Mouse (Mus musculus): ENCODE measurements at regions not wholly inside any gene's neighbourhood (a gene's known extent, or its start where the extent isn't known, plus 50 kb on each side); places are given as distances from the start of the nearest gene placed in this dataset.
A peak's percentile ranks its signal among the peaks of the same experiment; 100 is the strongest.

DNA sequence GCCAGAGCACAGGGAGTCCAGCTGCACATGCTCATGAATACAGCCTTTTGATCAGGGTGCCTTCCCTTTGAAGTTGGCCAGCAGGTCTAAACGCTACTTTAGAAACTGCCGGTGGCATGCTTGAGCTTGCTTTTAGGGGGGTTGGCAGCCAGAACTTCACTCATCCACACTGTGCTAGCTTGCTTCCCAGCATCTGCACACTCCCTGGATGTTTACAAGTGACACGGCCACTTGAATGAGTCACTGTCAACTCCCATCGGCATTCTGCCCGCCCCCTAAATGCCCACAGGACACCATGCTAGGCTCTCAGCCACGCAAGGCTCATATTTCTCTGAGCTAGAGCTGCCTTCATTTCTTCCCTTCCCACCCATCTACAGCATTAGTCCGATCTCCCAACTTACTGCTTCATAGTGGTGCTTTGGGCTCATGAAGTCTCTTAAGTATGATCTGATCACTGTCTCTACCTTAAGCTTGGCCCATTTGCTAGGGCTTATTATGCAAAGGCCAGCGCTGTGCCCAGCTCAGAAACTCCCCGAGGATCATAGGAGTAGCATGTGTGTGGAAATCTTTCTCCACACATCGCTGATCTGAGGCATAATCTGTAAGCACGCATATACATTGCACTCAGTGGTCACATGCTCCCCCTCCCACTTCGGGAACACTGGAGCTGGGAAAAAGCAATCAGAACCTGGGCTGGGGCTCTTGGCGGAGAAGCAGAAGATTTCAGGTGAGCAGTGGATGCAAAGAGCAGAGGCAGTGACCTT is 112.1 kb upstream of the Stmnd1 start:
- H3K36me3 ChIP-seq: no peaks in the 10 kb centered on the region
- no peak for DNase-seq (ENCODE audit: low spot score)
- H3K27ac ChIP-seq: no peak overlapping the region
- peak overlapping the region; percentile 27 for H3K4me3 ChIP-seq
- 52% methylated on average over 13 of the region's 13 CpGs for WGBS
- H3K27me3 ChIP-seq (ENCODE audit: insufficient read depth, poor library complexity, severe bottlenecking): no peaks in the 10 kb centered on the region
- no peaks in the 10 kb centered on the region for H3K9me3 ChIP-seq
- H3K4me1 ChIP-seq: peaks cover 9% of the 10 kb centered on the region; the same call in 1 of the 2 replicates

DNA sequence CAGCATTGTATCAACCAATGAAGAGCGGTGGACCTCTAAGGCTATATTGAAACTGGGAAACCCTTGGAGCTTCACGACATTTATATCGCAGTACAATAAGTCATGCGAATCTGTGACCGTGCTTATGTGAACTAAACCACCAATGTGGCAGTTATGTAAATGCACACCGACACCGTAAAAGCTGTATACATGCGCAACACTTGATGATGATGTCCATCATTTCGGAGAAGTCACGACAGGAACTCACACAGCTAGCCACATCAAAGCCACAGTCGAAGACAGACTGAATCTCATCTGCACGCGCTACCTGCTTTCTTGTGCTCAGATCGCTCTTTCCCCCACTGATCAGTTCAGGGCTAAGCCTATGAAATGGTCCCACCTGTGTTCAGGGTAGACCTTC is 114.2 kb upstream of the Stmnd1 start:
- no peaks in the 10 kb centered on the region for H3K36me3 ChIP-seq
- peaks cover 9% of the 10 kb centered on the region; the same call in 1 of the 2 replicates for H3K4me1 ChIP-seq
- H3K4me3 ChIP-seq: no peak overlapping the region
- no peak overlapping the region for H3K27ac ChIP-seq
- H3K27me3 ChIP-seq (ENCODE audit: insufficient read depth, poor library complexity, severe bottlenecking): no peaks in the 10 kb centered on the region
- 94% methylated on average over 14 of the region's 14 CpGs for WGBS
- no peak for DNase-seq (ENCODE audit: low spot score)
- H3K9me3 ChIP-seq: no peaks in the 10 kb centered on the region

GRCm38 (mm10) chr13:46153282-46154260 is 120.0 kb upstream of the Stmnd1 start:
- H3K27me3 ChIP-seq (ENCODE audit: insufficient read depth, poor library complexity, severe bottlenecking): no peaks in the 10 kb centered on the region
- WGBS: 86% methylated on average over 14 of the region's 14 CpGs
- H3K9me3 ChIP-seq: no peaks in the 10 kb centered on the region
- no peak overlapping the region for H3K4me3 ChIP-seq
- H3K36me3 ChIP-seq: no peaks in the 10 kb centered on the region
- H3K27ac ChIP-seq: no peak overlapping the region
- H3K4me1 ChIP-seq: no peaks in the 10 kb centered on the region
- no peak for DNase-seq (ENCODE audit: low spot score)

- Histone ChIP-seq H3K4me1 (no peaks in the 10 kb centered on the region), H3K27me3 (ENCODE audit: insufficient read depth, poor library complexity, severe bottlenecking) (no peaks in the 10 kb centered on the region), H3K27ac (no peak overlapping the region), H3K36me3 (no peaks in the 10 kb centered on the region), H3K4me3 (no peak overlapping the region), H3K9me3 (no peaks in the 10 kb centered on the region)
- WGBS: 79% methylated on average over 3 of the region's 3 CpGs
- no peak for DNase-seq (ENCODE audit: low spot score)
Measured at GRCm38 (mm10) chr13:46140006-46140405, 133.5 kb upstream of the Stmnd1 start.

DNA sequence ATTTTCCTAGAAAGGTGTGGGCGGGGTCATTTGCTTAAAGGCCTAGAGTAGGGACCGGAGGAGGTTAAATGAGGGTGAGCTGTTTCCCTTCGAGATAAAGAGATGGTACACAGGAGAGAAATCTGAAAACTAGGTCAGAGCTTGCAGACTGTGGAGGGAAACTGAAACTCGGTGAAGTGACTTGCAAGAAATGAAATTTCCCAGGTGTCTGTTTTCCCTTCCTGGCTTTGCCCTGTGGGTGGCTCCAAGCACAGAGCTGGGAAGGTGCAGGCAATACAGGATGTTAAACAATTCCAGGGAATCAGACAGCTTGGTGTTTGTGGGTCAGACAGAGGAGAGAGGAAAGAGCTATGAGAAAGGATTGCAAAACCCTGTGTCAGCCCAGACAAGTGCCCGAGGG is 134.3 kb upstream of the Stmnd1 start:
- Histone ChIP-seq H3K4me3 (no peak overlapping the region), H3K27me3 (ENCODE audit: insufficient read depth, poor library complexity, severe bottlenecking) (no peaks in the 10 kb centered on the region), H3K36me3 (no peaks in the 10 kb centered on the region), H3K4me1 (no peaks in the 10 kb centered on the region), H3K9me3 (no peaks in the 10 kb centered on the region), H3K27ac (no peak overlapping the region)
- 67% methylated on average over 5 of the region's 5 CpGs for WGBS
- no peak for DNase-seq (ENCODE audit: low spot score)

GRCm38 (mm10) chr13:46135411-46135810 is 138.1 kb upstream of the Stmnd1 start:
- H3K27ac ChIP-seq: no peak overlapping the region
- H3K4me1 ChIP-seq: no peaks in the 10 kb centered on the region
- H3K9me3 ChIP-seq: no peaks in the 10 kb centered on the region
- H3K36me3 ChIP-seq: no peaks in the 10 kb centered on the region
- H3K27me3 ChIP-seq (ENCODE audit: insufficient read depth, poor library complexity, severe bottlenecking): no peaks in the 10 kb centered on the region
- WGBS: 80% methylated on average over 8 of the region's 8 CpGs
- no peak for DNase-seq (ENCODE audit: low spot score)
- H3K4me3 ChIP-seq: no peak overlapping the region

DNA sequence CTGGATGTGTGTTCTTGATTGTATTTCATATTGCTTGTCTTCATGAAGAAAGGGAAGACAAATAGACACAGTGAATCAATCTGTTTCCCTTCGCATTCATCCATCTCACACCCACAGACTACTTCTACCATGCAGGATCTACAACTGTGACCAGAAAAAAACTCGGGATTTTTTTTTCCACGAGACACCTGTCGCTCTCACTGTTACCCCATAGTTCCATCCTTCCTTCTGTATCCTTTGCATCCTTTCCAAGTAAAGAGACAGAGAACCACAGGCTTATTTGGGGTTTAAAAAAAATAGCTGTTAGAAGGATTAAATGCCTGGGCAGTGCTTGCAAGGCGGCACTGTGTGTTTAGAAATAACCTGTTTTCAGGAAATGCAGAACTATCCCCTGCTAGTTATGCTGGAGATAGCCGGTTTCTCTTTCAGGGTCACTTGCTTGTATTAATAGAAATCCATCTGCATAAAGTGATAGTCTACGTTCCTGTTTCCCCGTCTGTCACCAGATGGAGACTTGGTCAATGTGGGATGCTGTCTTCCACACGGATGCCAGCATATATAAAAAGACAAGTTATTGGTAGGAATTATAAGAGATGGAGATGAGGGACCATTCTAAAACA is 144.2 kb upstream of the Stmnd1 start:
- Histone ChIP-seq H3K27me3 (ENCODE audit: insufficient read depth, poor library complexity, severe bottlenecking) (no peaks in the 10 kb centered on the region), H3K4me3 (no peak overlapping the region), H3K9me3 (no peaks in the 10 kb centered on the region), H3K27ac (no peak overlapping the region), H3K4me1 (no peaks in the 10 kb centered on the region), H3K36me3 (no peaks in the 10 kb centered on the region)
- 84% methylated on average over 9 of the region's 9 CpGs for WGBS
- DNase-seq (ENCODE audit: low spot score): no peak

DNA sequence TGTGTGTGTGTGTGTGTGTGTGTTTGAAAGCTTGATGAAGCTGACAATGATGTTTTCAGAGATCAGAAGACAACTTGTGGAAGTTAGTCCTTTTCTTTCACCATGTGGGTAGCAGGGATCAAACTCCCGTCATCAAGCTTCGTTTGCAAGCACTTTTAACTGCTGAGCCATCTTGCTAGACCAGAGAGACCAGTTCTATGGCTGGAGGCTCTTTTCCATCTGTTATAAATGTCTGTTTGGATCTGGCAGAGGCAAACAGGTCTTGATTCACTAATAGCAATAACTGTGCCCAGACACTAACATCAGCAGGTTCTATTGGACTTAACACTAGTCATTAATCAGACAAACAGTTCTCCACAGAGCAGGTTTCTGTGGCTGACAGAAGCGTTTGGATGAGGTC is 150.1 kb upstream of the Stmnd1 start:
- Histone ChIP-seq H3K4me1 (no peaks in the 10 kb centered on the region), H3K9me3 (no peaks in the 10 kb centered on the region), H3K27ac (no peak overlapping the region), H3K27me3 (ENCODE audit: insufficient read depth, poor library complexity, severe bottlenecking) (no peaks in the 10 kb centered on the region), H3K4me3 (no peak overlapping the region), H3K36me3 (no peaks in the 10 kb centered on the region)
- WGBS: 66% methylated on average over 3 of the region's 3 CpGs
- DNase-seq (ENCODE audit: low spot score): no peak

DNA sequence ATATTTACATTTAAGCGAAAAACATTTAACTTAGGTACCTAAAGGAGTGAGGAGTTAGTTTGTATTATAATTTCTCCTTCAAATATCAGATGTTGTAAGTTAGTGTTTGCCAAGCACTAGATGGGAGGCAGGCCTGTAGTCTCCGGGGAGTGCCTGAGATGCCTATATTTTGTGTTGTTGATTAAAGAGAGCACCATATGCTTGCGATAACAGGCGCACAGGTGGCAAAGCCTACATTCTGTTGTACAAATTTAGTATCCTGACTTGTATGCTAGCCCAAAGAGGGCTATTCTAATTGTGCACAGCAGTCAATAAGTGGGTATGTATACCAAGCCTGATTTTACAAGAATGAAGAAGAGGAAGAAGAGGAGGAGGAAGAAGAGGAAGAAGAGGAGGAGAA is 151.8 kb upstream of the Atxn1 start:
- Histone ChIP-seq H3K4me1 (no peaks in the 10 kb centered on the region), H3K27ac (no peak overlapping the region), H3K9me3 (no peaks in the 10 kb centered on the region), H3K4me3 (no peak overlapping the region), H3K27me3 (ENCODE audit: insufficient read depth, poor library complexity, severe bottlenecking) (no peaks in the 10 kb centered on the region), H3K36me3 (no peaks in the 10 kb centered on the region)
- DNase-seq (ENCODE audit: low spot score): no peak
- 83% methylated on average over 4 of the region's 4 CpGs for WGBS

DNA sequence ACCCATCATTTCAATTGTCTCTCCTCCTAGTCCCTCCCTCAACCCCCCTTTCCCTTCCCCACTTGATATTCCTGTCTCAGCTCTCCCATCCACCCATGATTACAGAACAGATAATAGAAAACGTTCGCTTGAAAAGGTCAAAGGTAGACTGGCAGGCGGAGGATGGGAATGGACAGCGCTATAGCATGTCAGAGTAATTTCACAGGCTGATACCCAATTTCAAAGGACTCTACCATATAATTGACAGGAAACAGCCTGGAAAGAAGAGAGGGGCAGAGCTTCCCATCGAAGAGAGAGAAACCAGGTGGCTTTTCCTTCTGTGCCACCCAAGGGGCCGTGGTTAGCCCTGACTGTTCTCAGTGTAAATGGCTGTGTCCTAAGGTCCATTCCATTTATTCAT is 140.2 kb upstream of the Atxn1 start:
- no peaks in the 10 kb centered on the region for H3K9me3 ChIP-seq
- H3K4me1 ChIP-seq: no peaks in the 10 kb centered on the region
- 74% methylated on average over 6 of the region's 6 CpGs for WGBS
- H3K27me3 ChIP-seq (ENCODE audit: insufficient read depth, poor library complexity, severe bottlenecking): no peaks in the 10 kb centered on the region
- no peak overlapping the region for H3K27ac ChIP-seq
- H3K4me3 ChIP-seq: no peak overlapping the region
- H3K36me3 ChIP-seq: no peaks in the 10 kb centered on the region
- DNase-seq (ENCODE audit: low spot score): no peak

DNA sequence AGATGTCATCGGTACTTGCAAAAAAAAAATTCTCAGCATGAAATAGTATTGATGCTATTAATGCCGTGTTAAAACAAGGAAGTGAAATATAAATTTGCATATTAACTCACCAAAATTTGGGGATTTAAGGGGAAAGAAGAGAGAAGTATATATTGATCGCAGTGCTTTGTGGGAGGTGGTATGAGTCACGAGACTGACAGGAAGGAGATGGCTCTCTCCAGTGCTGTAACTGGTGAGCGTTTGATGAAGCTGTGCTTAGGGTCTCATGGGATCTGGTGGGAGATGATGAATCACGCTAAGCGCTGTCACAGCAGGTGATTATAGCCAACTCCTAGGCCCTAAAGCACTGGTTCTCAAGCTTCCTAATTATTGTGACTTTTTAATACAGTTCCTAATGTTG is 133.8 kb upstream of the Atxn1 start:
- 77% methylated on average over 7 of the region's 7 CpGs for WGBS
- Histone ChIP-seq H3K27me3 (ENCODE audit: insufficient read depth, poor library complexity, severe bottlenecking) (no peaks in the 10 kb centered on the region), H3K9me3 (no peaks in the 10 kb centered on the region), H3K27ac (no peak overlapping the region), H3K4me1 (0 out of 2 replicates have a peak, but pooled peaks cover 3% of the 10 kb centered on the region), H3K4me3 (no peak overlapping the region), H3K36me3 (no peaks in the 10 kb centered on the region)
- DNase-seq (ENCODE audit: low spot score): no peak

DNA sequence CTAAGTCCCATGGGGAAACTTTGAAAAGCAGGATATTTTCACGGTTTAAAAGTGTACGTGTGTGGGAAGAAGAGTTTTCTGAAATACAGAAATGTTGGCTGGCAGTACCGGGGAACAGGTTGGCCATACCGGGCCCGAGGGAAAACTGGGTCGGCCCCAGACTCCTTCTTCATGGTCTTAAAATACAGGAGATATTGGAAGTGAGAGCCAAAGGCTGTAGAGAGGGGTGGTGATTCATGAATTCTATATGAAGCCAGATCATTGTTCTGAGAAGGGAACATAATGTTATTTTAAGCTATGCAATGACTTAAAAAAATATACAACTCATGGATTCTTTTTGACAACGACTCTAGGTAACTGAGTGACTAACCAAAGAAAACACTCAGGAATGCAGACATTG is 133.3 kb upstream of the Atxn1 start:
- H3K36me3 ChIP-seq: no peaks in the 10 kb centered on the region

DNA sequence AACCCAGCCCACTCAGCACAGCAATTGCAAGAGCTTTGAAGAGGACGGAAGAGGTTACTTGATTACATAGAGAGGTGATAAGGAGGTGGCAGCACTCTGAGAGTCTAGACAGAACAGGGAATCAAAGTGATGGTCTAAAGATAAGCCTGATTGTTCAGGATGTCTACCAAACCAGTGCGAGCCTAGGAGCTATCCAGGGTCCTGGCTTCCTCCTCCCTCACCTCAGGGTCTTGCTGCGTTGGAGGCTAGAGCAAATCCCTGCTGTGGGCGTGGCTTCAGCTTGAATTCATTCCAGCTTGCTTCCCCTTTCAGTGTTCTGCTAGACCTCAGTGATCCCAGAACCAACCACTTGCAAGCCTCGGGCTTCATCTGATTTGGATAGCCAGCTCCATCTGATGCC is 132.2 kb upstream of the Atxn1 start:
- 5% methylated on average over 5 of the region's 5 CpGs for WGBS
- H3K27ac ChIP-seq: no peak overlapping the region
- no peaks in the 10 kb centered on the region for H3K9me3 ChIP-seq
- H3K4me1 ChIP-seq: 0 out of 2 replicates have a peak, but pooled peaks cover 3% of the 10 kb centered on the region
- H3K36me3 ChIP-seq: no peaks in the 10 kb centered on the region
- H3K27me3 ChIP-seq (ENCODE audit: insufficient read depth, poor library complexity, severe bottlenecking): no peaks in the 10 kb centered on the region
- peak; percentile 78 for DNase-seq (ENCODE audit: low spot score)
- H3K4me3 ChIP-seq: no peak overlapping the region

More for the DNA sequence above, 133.3 kb upstream of the Atxn1 start:
- WGBS: 85% methylated on average over 7 of the region's 7 CpGs
- Histone ChIP-seq H3K4me3 (no peak overlapping the region), H3K4me1 (0 out of 2 replicates have a peak, but pooled peaks cover 3% of the 10 kb centered on the region), H3K9me3 (no peaks in the 10 kb centered on the region), H3K27ac (no peak overlapping the region), H3K27me3 (ENCODE audit: insufficient read depth, poor library complexity, severe bottlenecking) (no peaks in the 10 kb centered on the region)
- DNase-seq (ENCODE audit: low spot score): no peak

All from heart, embryonic 10.5 days (tissue).